Mouse (Mus musculus): Measurements from ENCODE around the gene Psme3. TPM values are rescaled to one million over a fixed set of nuclear protein-coding genes. Genes with fewer than 3 reads are reported as not detected.
"Not testable (repeated sequence)": the region's sequence is repeated elsewhere in the genome, so short reads cannot be mapped to it uniquely, and the experiment has no call there.

The Psme3 gene
- polyA plus RNA-seq, 1 experiment from 2014 or later, result 84.6 TPM

GRCm38 (mm10) chr11:101323609-101324008 lies 7.6 kb downstream of the Psme3 start:
- no peak overlapping the region for H3K4me2 ChIP-seq (replicated peaks; ENCODE audit: low read depth, low read length)
- peaks cover 64% of the 10 kb centered on the region for H3K36me3 ChIP-seq (ENCODE audit: control insufficient read depth, insufficient read depth, low read length)
- H3K27me3 ChIP-seq (ENCODE audit: control insufficient read depth, insufficient read depth, low read length), result no peaks in the 10 kb centered on the region
- no peaks in the 10 kb centered on the region for H3K9me3 ChIP-seq (ENCODE audit: control insufficient read depth, low read depth, low read length)
- no peak overlapping the region for H3K4me3 ChIP-seq (ENCODE audit: low read depth, low read length)
- no peak overlapping the region for H3K27ac ChIP-seq (ENCODE audit: low read length)
- no peaks in the 10 kb centered on the region for H3K4me1 ChIP-seq (ENCODE audit: control insufficient read depth, insufficient read depth, low read length)
- no peak for ATAC-seq (ENCODE audit: insufficient number of reproducible peaks, insufficient read depth, low FRiP score, low read depth)
- H3K9ac ChIP-seq (replicated peaks; ENCODE audit: low read depth, low read length), result no peak overlapping the region
- WGBS, result 12% methylated on average over 4 of the region's 4 CpGs

DNA sequence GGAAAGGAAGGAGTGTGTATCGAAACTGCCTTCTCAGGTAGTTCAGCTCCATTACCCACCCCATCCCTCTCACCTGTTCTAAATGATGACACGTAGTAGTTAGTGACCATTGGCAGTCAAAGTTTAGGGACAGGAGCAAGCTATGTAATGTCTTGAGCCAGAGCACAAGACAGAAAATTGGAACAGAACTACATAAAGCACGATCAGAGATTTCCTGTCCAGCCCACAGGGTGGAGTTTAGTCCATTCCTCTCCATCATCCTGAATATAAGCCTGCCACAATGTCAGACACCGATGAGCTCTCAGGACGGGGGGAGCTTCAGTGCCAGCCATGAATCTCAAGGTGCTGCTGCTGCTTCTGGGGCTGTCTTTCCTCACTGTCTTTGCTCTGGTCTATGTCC lies 8.8 kb downstream of the Psme3 start, which contains the start of gene Aoc2:
Gene Aoc2, plus strand, starts transcription at position 301 of the 400 bp plus-strand sequence.
- H3K36me3 ChIP-seq (ENCODE audit: control insufficient read depth, insufficient read depth, low read length), result peaks cover 54% of the 10 kb centered on the region
- ATAC-seq (ENCODE audit: insufficient number of reproducible peaks, insufficient read depth, low FRiP score, low read depth), result no peak
- no peaks in the 10 kb centered on the region for H3K9me3 ChIP-seq (ENCODE audit: control insufficient read depth, low read depth, low read length)
- H3K4me1 ChIP-seq (ENCODE audit: control insufficient read depth, insufficient read depth, low read length), result 0 out of 2 replicates have a peak, but pooled peaks cover 3% of the 10 kb centered on the region
- H3K27ac ChIP-seq (ENCODE audit: low read length), result no peak within 1 kb of the TSS
- no peak within 1 kb of the TSS for H3K4me3 ChIP-seq (ENCODE audit: low read depth, low read length)
- no peak within 1 kb of the TSS for H3K9ac ChIP-seq (replicated peaks; ENCODE audit: low read depth, low read length)
- no peak within 1 kb of the TSS for H3K4me2 ChIP-seq (replicated peaks; ENCODE audit: low read depth, low read length)
- H3K27me3 ChIP-seq (ENCODE audit: control insufficient read depth, insufficient read depth, low read length), result no peaks in the 10 kb centered on the region
- 88% methylated on average over 5 of the region's 5 CpGs for WGBS

- not testable (repeated sequence) for H3K4me1 ChIP-seq (ENCODE audit: control insufficient read depth, insufficient read depth, low read length); ATAC-seq (ENCODE audit: insufficient number of reproducible peaks, insufficient read depth, low FRiP score, low read depth); H3K4me3 ChIP-seq (ENCODE audit: low read depth, low read length); H3K4me2 ChIP-seq (replicated peaks; ENCODE audit: low read depth, low read length); H3K9me3 ChIP-seq (ENCODE audit: control insufficient read depth, low read depth, low read length); H3K9ac ChIP-seq (replicated peaks; ENCODE audit: low read depth, low read length); H3K27me3 ChIP-seq (ENCODE audit: control insufficient read depth, insufficient read depth, low read length); H3K27ac ChIP-seq (ENCODE audit: low read length)
- 91% methylated on average over 11 of the region's 11 CpGs for WGBS
- H3K36me3 ChIP-seq (ENCODE audit: control insufficient read depth, insufficient read depth, low read length), result peaks cover 49% of the 10 kb centered on the region
Measured at GRCm38 (mm10) chr11:101325201-101325600, 9.2 kb downstream of the Psme3 start.

DNA sequence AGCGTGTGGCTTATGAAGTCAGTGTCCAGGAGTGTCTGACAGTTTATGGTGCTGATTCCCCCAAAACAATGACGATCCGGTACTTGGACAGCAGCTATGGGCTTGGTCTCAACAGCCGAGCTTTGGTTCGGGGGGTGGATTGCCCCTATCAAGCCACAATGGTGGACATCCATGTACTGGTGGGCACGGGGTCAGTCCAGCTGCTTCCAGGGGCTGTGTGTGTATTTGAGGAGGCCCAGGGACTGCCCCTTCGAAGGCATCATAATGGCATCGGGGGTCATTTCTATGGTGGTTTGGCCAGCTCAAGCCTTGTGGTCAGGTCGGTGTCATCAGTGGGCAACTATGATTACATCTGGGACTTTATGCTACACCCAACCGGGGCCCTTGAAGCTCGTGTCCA lies 10.1 kb downstream of the Psme3 start:
- H3K4me2 ChIP-seq (replicated peaks; ENCODE audit: low read depth, low read length), result no peak overlapping the region
- 83% methylated on average over 11 of the region's 11 CpGs for WGBS
- no peak overlapping the region for H3K27ac ChIP-seq (ENCODE audit: low read length)
- H3K36me3 ChIP-seq (ENCODE audit: control insufficient read depth, insufficient read depth, low read length), result peaks cover 40% of the 10 kb centered on the region
- no peaks in the 10 kb centered on the region for H3K9me3 ChIP-seq (ENCODE audit: control insufficient read depth, low read depth, low read length)
- no peak for ATAC-seq (ENCODE audit: insufficient number of reproducible peaks, insufficient read depth, low FRiP score, low read depth)
- H3K9ac ChIP-seq (replicated peaks; ENCODE audit: low read depth, low read length), result no peak overlapping the region
- H3K27me3 ChIP-seq (ENCODE audit: control insufficient read depth, insufficient read depth, low read length), result no peaks in the 10 kb centered on the region
- H3K4me3 ChIP-seq (ENCODE audit: low read depth, low read length), result no peak overlapping the region
- 0 out of 2 replicates have a peak, but pooled peaks cover 3% of the 10 kb centered on the region for H3K4me1 ChIP-seq (ENCODE audit: control insufficient read depth, insufficient read depth, low read length)

DNA sequence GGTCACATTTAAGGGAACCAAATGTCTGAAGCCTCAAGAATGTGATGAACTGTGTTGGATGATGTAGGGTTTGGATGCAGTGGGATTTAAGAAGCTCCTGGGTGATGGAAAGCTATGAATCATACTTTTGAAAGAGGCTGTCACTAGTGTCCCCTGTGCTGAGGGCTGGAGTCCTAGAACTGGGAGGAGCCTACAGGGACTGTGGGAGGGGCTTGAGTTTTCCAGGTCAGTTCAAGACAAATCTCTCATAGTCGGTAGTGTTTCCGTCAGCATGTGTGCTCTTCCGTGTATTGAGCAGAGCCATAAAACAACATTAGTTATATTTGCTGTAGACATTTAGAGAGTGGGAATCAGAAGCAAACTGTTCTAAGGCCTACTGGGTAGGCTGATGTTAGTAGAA lies 11.3 kb downstream of the Psme3 start:
- no peak for ATAC-seq (ENCODE audit: insufficient number of reproducible peaks, insufficient read depth, low FRiP score, low read depth)
- H3K27me3 ChIP-seq (ENCODE audit: control insufficient read depth, insufficient read depth, low read length), result no peaks in the 10 kb centered on the region
- peaks cover 28% of the 10 kb centered on the region for H3K36me3 ChIP-seq (ENCODE audit: control insufficient read depth, insufficient read depth, low read length)
- no peak overlapping the region for H3K4me2 ChIP-seq (replicated peaks; ENCODE audit: low read depth, low read length)
- H3K9ac ChIP-seq (replicated peaks; ENCODE audit: low read depth, low read length), result no peak overlapping the region
- H3K27ac ChIP-seq (ENCODE audit: low read length), result no peak overlapping the region
- no peak overlapping the region for H3K4me3 ChIP-seq (ENCODE audit: low read depth, low read length)
- H3K9me3 ChIP-seq (ENCODE audit: control insufficient read depth, low read depth, low read length), result no peaks in the 10 kb centered on the region
- H3K4me1 ChIP-seq (ENCODE audit: control insufficient read depth, insufficient read depth, low read length), result 0 out of 2 replicates have a peak, but pooled peaks cover 3% of the 10 kb centered on the region
- WGBS, result 47% methylated on average over 3 of the region's 3 CpGs

DNA sequence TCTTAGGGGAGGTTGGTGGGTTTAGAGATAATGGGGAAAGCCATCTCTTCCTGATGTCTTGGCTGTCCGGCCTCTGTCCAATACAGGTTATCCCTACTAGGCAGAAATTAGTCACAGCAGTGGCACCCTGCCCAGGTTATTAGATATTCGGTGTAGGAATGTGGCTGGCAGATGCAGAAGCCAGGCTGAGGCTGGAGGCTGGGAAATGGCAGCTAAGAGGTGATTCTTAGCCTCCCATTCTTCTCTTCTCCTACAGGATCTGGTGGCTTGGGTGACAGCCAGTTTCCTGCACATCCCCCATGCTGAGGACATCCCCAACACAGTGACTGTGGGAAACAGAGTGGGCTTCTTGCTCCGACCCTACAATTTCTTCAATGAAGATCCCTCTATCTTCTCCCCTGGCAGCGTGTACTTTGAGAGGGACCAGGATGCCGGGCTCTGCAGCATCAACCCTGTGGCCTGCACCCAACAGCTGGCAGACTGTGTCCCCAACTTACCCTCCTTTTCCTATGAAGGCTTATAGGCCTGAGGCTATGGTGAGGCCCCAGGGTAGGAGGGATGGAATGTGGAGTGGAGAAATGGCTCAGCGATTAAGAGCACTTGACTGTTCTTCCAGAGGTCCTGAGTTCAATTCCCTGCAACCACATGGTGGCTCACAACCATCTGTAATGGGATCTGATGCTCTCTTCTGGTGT lies 13.1 kb downstream of the Psme3 start:
- Histone ChIP-seq H3K4me2 (replicated peaks; ENCODE audit: low read depth, low read length) (no peak overlapping the region), H3K27me3 (ENCODE audit: control insufficient read depth, insufficient read depth, low read length) (no peaks in the 10 kb centered on the region), H3K9me3 (ENCODE audit: control insufficient read depth, low read depth, low read length) (no peaks in the 10 kb centered on the region), H3K4me1 (ENCODE audit: control insufficient read depth, insufficient read depth, low read length) (0 out of 2 replicates have a peak, but pooled peaks cover 3% of the 10 kb centered on the region), H3K4me3 (ENCODE audit: low read depth, low read length) (no peak overlapping the region), H3K36me3 (ENCODE audit: control insufficient read depth, insufficient read depth, low read length) (peaks cover 16% of the 10 kb centered on the region; the same call in 1 of the 2 replicates), H3K9ac (replicated peaks; ENCODE audit: low read depth, low read length) (no peak overlapping the region), H3K27ac (ENCODE audit: low read length) (no peak overlapping the region)
- no peak for ATAC-seq (ENCODE audit: insufficient number of reproducible peaks, insufficient read depth, low FRiP score, low read depth)
- WGBS, result 82% methylated on average over 6 of the region's 6 CpGs

- H3K9ac ChIP-seq (replicated peaks; ENCODE audit: low read depth, low read length), result no peak within 1 kb of the TSS
- no peaks in the 10 kb centered on the region for H3K27me3 ChIP-seq (ENCODE audit: control insufficient read depth, insufficient read depth, low read length)
- ATAC-seq (ENCODE audit: insufficient number of reproducible peaks, insufficient read depth, low FRiP score, low read depth), result no peak
- H3K9me3 ChIP-seq (ENCODE audit: control insufficient read depth, low read depth, low read length), result no peaks in the 10 kb centered on the region
- H3K36me3 ChIP-seq (ENCODE audit: control insufficient read depth, insufficient read depth, low read length), result peaks cover 7% of the 10 kb centered on the region; the same call in 1 of the 2 replicates
- no peak within 1 kb of the TSS for H3K27ac ChIP-seq (ENCODE audit: low read length)
- WGBS, result 62% methylated on average over 7 of the region's 7 CpGs
- H3K4me1 ChIP-seq (ENCODE audit: control insufficient read depth, insufficient read depth, low read length), result 0 out of 2 replicates have a peak, but pooled peaks cover 3% of the 10 kb centered on the region
- H3K4me3 ChIP-seq (ENCODE audit: low read depth, low read length), result no peak within 1 kb of the TSS
- no peak within 1 kb of the TSS for H3K4me2 ChIP-seq (replicated peaks; ENCODE audit: low read depth, low read length)
Measured at GRCm38 (mm10) chr11:101330371-101330924, 14.4 kb downstream of the Psme3 start, which contains the start of gene Aoc3. Aoc3 (plus strand) TSS chr11:101330605.

- not testable (repeated sequence) for ATAC-seq (ENCODE audit: insufficient number of reproducible peaks, insufficient read depth, low FRiP score, low read depth); H3K4me3 ChIP-seq (ENCODE audit: low read depth, low read length); H3K9ac ChIP-seq (replicated peaks; ENCODE audit: low read depth, low read length); H3K9me3 ChIP-seq (ENCODE audit: control insufficient read depth, low read depth, low read length); H3K27ac ChIP-seq (ENCODE audit: low read length); H3K4me2 ChIP-seq (replicated peaks; ENCODE audit: low read depth, low read length); H3K36me3 ChIP-seq (ENCODE audit: control insufficient read depth, insufficient read depth, low read length); H3K27me3 ChIP-seq (ENCODE audit: control insufficient read depth, insufficient read depth, low read length); H3K4me1 ChIP-seq (ENCODE audit: control insufficient read depth, insufficient read depth, low read length)
- 80% methylated on average over 6 of the region's 6 CpGs for WGBS
Measured at GRCm38 (mm10) chr11:101330961-101331360, 14.9 kb downstream of the Psme3 start.

Data from stomach, embryonic 14.5 days (tissue).